Mouse (Mus musculus) heart, adult 8-10 months (tissue): ENCODE data around the gene Ccl11. TPM values are rescaled to one million over a fixed set of nuclear protein-coding genes. Genes with fewer than 3 reads are reported as not detected.

Experiments
- DNase-seq: peaks from one replicate; pipeline ENCODE4 v3.0.0; 2022; ENCODE audit warnings: low spot score
- total RNA-seq, 4 experiments: library from RNA; stranded (reverse); gene quantifications; 2 replicates each; pipeline ENCODE4 v1.2.4; 2022

Gene Ccl11
- total RNA-seq, 4 experiments from 2014 or later = 2.4 to 5.2 (median 3.8) TPM

DNA sequence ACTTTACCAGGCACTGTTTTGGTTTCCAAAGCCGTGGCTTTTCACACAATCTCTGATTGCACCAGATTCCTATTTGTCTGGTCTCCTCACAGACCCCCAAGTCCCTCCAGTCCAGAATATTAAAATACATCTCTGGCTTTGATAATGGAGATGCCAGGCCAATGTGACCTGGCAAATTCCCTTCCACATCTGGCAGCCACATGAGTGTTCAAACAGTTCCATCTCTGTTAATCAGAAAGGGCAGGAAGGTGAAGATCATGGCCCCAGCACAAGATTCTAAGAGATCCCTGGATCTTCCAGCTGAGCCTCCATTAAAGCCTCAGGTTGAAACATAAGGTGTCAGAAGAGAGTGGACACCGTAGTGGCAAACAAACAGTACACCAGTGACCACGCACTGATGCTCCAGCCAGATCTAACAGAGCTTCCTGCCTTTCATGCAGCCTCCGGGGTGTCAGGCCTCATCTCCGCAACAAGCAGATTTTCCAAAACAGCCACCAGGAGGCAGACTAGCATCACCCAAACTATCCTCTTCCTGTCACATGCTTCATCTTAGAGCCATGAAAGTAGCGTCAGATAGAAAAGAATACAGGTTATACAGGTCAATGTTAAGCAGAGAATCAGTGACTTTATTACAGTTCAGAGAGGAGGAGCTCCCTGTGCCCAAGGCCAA lies 9.7 kb upstream of the Ccl11 start:
- DNase-seq = peak; percentile 69

DNA sequence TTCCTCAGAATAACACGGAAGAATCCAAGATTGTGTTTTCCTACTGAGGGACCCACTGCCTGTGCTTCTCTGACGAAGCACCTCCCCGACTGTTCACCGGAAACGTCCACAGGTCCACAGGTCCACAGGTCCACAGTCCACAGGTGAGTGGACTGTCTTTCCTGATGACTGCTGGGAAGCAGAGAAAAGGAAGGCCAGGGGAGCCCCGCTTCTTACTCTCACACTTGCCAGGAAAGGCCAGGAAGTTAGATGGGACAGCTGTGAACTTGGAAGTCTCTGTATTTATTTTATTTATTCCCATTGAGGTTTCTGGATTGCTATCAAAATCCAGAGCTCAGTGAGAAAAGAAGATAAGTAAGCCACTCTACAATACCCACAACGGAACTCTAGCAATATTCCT lies 3.8 kb upstream of the Ccl11 start:
- DNase-seq = no peak

DNA sequence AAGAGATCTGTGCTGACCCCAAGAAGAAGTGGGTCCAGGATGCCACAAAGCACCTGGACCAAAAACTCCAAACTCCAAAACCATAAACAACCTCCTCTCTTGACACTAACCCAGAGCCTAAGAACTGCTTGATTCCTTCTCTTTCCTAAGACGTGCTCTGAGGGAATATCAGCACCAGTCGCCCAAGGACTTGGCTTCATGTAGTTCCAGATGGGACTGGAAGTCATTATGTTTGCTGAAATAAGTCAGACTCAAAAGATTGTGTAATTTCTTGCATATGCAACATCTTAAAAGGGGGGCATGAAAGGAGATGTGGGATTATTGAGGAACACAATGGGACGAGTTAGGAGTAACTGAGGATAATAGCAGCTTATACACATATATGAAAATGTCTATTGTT lies 4.6 kb downstream of the Ccl11 start:
- no peak for DNase-seq

DNA sequence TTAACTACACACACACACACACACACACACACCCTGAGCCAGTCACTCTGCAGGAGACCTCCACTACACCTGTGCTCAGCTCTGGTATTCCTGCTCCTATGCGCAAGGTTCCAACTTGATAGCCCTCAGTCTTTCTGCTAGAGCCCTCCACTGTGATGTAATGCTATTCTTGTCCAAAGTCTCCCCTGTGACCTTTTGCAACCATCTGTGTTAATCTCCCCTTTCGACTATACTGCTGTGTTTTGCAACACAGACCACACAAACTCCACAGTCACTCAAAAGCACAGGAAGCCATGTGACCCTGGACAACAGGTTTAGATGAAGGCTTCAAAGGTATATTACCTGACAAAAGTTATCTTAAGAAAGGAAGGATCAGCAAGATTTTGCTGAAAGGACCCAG lies 5.8 kb downstream of the Ccl11 start:
- DNase-seq = no peak

DNA sequence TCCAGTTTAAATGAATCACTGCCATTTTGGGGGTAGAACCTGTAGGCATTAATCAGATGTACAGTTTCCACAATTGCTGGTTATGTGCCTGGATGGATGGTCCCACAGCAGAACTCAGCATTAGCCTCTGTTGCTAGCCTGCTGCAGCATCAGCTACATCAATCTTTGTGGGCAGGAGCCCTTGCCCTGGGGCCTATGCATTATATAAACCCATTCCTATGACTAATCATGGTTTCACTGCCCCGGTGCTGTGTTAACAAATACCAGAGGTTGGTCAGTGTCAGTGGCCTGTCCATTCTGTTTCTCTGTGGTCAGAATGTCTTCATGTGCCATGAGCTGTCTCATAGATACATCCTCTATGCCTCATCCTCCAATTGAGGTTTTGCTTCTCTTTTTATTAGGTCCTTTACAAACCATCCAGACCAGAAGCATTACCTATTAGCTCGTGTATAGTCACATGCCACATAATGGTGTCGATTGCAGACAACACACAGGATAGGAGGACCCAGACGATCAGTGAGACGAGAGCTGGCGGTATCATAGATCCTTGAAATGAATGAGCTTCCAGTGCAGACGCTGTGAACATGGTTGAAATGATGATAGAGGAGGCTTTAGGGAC lies 9.4 kb downstream of the Ccl11 start:
- DNase-seq = no peak

DNA sequence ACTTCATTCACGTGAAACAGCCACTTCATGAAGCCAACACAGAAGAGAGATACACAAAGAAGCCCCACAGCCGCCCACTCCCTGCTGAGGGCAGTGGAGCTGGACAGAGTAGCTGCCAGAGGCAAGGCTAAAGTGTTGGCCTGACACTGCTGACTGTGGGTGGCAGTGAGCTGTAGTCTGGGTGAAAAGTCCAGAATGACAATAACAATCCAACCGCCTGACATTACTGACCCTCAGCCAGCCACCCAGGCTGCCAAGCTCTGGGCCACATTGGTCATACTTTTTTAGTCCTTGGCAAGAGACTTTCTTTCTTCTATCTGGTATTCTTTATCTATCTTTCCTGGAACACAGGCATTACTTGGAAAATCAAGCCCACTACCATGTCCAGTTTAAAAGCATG lies 13.5 kb downstream of the Ccl11 start:
- no peak for DNase-seq

DNA sequence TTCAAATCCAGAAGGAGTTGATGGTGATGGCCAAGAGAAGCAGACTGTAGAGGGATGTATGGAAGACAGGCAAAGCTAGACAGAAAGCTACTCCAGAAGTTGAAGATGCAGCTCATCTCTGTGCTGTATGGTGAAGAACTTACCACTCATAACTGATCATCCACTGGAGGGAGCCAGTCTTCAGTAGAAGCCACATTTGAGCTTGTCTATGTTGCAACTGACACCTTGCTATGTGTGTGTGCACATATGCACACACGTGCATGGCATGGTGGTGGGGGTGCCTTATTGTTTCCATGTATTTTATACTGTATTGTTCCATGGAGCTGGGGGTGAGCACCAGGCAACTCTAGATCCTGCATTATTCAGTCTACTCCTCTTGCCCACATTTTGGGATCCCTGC lies 14.8 kb downstream of the Ccl11 start:
- DNase-seq = no peak

DNA sequence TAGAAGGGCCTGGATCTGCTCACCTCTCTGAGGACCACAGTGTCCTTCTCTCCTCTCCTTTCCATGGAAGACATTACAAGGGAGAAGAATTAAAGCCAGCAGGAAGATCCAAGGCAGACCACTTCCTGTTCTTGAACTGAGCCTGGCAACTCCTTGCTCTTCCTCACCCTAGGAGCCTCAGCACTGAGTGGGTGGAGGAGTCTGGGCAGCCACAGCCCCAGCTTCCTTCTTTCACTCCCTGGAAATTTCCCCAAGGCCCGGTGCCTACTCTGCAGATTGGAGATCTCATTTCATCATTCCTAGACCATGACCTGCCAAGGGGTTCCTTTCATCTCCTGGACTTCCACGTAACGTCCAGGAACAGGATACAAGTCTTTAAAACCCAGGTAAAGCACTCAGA lies 15.4 kb downstream of the Ccl11 start:
- no peak for DNase-seq

DNA sequence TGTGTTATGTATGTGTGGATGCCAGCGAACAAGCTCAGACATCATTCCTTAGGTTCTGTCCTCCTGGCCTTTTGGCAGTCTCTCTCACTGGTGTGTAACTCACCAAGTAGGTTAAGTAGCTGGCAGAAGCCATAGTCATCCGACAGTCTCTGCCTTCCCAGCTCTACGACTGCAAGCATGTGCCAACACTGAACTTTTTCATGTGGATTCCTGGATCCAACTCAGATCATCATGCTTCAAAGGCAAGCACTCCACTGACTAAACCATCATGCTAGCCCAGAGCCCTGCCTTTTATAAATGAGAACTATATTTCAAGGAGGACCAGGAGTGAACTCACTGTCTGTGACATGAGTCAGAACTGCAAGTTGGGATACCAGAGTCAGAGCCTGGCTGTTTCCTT lies 16.1 kb downstream of the Ccl11 start:
- no peak for DNase-seq

DNA sequence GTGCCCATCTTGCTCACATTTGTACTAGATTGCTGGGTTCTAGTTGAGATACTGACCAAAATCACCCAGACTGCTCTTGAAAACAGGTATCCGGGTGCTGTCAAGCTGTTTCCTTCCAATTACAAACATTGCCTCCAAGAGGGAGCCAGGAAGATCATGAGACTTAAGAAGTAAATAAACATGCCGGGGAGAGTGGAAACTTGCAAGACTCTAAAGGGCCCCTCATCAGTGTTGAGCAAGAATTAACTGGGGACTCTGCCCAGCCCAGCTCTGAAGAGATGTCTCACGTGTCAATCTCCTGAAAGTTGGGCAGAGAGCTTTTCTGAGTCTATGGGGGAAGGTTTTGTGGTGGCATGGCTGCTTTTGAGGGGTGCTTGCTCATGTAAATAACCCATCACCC lies 19.4 kb downstream of the Ccl11 start:
- DNase-seq = no peak

DNA sequence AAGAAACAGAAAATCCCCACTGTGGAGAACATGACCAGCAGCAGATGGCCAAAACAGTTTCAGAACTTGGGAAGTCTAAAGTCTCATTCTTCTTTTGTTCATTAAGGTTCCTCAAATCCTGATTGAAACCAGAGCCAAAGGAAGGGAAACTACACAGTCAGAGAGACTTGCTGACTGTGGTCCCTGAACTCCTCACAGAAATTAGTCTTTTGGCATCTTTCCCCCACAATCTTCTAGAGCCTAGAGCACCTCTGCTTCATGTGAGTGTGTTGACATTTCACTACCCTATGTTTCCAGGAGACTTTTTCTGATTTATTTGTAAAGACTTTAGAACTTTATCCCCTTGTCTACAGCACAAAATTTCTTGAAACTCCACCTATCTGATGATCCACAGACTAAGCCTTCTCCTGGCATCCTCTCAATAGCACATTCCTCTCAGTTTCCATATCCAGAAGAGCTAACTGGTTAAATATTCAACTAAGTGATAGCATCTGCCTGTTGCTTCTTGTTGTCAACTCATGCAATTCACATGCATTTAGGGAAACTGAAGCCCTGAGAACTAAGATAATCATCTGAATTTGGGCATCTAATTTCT lies 20.6 kb downstream of the Ccl11 start:
- DNase-seq = no peak

DNA sequence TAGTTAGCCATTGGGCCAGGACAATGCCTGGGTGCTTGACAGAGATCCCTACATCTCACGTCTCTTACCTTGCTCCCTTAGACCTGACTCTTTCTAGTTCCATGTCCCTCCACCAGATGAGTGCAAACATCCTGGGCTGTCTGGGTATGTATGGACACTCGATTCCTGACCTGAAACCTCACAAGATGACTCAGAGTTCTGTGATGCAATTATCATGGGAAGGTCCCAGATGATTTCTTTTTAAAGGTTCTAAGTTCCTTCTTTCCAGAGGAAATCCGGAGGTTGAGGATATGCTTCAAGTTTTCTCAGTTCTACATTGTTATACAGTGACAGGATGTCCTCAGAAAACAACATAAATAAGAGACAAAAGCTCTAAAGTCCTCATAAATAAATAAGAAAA lies 23.2 kb downstream of the Ccl11 start:
- DNase-seq = no peak

DNA sequence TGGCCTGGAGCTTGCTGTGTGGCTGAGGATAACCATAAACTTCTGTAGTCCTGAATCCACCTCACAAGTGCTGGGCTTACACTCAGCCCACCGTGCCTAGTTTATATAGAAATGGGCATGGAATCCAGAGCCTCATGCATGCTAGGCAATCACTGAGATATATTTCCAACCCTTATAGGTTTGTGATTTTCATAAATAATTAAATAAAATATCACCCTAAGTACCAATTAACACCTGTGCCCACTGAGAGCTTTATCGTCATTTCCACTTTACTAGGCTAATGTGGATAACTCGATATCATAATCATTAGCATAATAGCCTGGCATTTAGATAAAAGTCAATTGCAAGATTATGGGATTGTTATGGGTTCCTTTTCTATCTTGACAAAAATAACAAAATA lies 26.7 kb downstream of the Ccl11 start:
- DNase-seq = no peak

DNA sequence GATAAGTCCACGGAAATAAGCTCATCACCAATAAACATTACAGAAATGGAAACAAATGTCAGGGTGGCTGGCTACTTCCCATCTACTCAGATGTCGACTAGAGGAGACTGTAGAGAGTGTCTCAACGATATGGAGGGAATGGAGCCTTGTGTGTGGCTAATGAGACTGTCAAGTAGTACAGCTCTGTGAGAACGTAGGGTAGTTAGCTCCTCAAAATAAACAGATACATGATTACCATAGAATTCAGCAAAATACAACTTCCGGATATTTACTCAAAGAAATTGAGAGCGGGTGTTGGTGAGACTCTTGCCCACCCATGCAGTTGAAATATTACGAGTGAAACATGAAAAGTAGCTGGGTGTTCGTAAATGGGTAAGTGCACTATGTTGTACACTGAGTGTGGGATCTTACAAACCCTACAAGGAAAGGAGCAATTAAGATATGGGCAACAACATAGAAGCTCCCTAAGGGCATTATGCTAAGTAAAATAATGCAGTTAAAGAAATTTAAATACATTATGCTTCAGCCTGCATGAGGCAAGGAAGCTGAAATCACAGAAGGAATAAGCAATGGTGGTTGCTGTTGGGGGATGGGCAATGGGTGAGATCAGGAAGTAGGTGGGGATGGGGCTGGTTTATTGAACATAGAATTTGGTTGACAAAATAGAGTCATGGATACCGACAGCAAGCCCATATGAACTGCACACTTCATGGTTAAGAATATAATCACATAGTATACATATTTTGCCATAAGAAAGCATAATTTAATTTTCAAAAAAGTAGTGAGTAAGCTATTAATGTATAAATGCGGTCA lies 42.1 kb downstream of the Ccl11 start:
- DNase-seq = no peak

DNA sequence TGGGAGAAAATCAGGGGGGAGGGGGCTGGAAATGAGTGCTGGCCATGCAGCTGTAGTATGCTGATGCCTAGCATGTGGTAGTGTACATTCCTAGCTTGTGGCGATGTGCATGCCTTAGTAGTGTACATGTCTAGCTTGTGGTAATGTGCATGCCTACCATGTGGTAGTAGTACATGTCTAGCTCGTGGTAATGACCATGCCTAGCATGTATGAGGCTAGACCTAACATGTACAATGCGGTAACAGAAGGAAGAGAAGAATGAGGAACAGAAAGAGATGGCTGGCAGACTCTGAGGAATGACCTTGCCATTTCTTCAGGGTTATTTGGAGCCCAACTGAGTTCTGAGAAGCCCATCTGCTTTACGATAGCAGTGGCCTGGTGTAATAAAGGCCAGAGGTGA lies 43.5 kb downstream of the Ccl11 start:
- DNase-seq = no peak

DNA sequence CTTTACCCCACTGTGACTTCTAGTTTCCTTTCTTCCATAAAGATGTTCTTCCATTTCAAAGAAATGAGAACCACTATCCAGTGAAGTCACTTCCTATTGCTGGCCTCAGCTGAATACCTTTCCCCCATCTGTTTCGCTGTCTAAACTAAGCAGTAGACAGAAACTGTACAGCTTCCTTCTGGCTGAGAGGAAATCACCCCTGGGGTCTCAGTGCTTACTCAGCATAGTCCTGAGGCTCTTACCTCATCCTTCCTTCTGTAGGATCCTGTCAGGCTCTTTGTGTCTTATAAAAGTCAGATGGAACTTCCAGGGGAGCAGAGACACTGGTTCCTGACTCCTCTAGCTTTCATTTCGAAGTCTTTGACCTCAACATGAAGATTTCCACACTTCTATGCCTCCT lies 43.9 kb downstream of the Ccl11 start, which contains the start of gene Ccl12:
Ccl12 (plus strand) TSS at position 317 of the 400 bp plus-strand sequence.
- DNase-seq = no peak

DNA sequence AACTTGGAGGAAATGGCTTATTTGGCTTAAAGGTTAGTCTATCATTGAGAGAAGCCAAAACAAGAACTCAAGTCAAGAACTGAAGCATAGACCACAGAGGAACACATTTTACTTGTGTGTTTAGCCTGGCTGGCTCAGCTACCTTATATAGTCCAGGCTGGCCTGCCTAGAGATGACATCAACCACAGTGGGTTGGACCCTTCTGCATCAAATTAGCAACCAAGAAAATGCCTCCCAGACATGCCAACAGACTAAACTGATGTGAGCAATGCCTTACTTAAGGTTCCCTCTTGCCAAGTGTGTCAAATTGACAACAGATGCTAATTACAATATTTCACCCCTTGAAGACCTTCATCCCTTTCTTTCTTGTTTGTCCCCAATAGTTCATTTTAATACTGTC lies 52.0 kb downstream of the Ccl11 start:
- DNase-seq = no peak

DNA sequence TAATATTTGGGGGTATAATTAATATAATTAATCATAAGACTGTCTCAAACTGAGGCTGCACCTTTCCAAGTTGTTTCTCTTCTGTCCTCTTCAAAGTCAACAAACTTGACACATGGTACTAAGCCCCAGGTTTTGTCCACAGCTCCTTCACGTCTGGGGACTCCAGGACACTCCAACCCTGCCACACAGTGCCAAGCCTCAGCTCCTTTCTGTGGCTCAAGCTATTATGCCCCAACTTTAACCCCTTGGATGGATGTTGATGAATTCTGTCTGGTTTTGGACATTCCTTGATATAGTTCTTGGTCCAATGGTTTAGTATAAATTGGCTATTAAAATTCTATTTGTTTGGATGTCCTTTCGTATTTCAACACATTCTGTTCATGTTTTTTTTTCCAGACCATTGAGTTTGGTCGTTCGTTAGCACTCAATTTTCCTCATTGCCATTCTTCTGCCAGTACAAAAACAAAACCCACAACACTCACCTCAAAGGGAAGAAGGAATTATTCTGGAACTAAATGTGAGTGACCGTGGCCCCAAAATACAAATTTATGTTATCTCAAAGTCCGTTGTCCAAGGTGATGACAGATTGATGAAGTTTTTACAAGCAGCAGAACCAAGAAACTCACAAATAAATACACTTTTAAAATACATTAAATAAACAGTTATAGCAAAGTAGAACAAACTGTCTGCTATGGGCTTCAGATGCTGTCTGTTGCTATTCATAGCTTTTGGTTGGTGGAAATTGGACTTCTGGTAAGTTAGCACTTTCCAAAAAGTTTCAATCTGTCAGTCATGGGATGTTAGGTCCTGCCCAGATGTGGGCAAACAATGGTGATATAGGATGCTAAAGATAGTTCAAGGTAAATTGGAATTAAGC lies 53.0 kb downstream of the Ccl11 start:
- DNase-seq = no peak
